Mouse (Mus musculus): ENCODE measurements around the gene Nrm.

The Nrm gene

GRCm38 (mm10) chr17:35866281-35866831, 5.2 kb downstream of the Nrm start:
- in situ Hi-C loops (cut with MboI, MseI) = no loop called here

- in situ Hi-C loops (cut with MboI, MseI) = no loop called here
These were observed 6.1 kb downstream of the Nrm start for GRCm38 (mm10) chr17:35866911-35867890.

GRCm38 (mm10) chr17:35868165-35868820, 7.2 kb downstream of the Nrm start:
- in situ Hi-C loops (cut with MboI, MseI) = no loop called here

- in situ Hi-C loops (cut with MboI, MseI) = no loop called here
These were observed 7.8 kb downstream of the Nrm start for GRCm38 (mm10) chr17:35868961-35869345.

- in situ Hi-C loops (cut with MboI, MseI) = loop anchor here (5.0 to 10.0 kb wide), 3 partner anchors 32 to 1845 kb away; partner anchors contain the start of genes H2-Ke6, Ring1 and Tubb5
These were observed 8.4 kb downstream of the Nrm start for GRCm38 (mm10) chr17:35869346-35870067.

- in situ Hi-C loops (cut with MboI, MseI) = loop anchor here (5.0 to 10.0 kb wide), 3 partner anchors 33 to 1846 kb away; partner anchors contain the start of genes H2-Ke6, Ring1 and Tubb5
These were observed 9.2 kb downstream of the Nrm start for GRCm38 (mm10) chr17:35870151-35870883.

GRCm38 (mm10) chr17:35870884-35871696, 10.0 kb downstream of the Nrm start:
- in situ Hi-C loops (cut with MboI, MseI) = loop anchor here (5.0 to 10.0 kb wide), 3 partner anchors 34 to 1846 kb away; partner anchors contain the start of genes H2-Ke6, Ring1 and Tubb5

- in situ Hi-C loops (cut with MboI, MseI) = loop anchor here (5.0 to 10.0 kb wide), 3 partner anchors 37 to 1849 kb away; partner anchors contain the start of genes H2-Ke6, Ring1 and Tubb5
These were observed 12.8 kb downstream of the Nrm start for GRCm38 (mm10) chr17:35873774-35874519.

- in situ Hi-C loops (cut with MboI, MseI) = loop anchor here (5.0 to 10.0 kb wide), 3 partner anchors 37 to 1850 kb away; partner anchors contain the start of genes H2-Ke6, Ring1 and Tubb5
These were observed 13.6 kb downstream of the Nrm start for GRCm38 (mm10) chr17:35874721-35875120.

- in situ Hi-C loops (cut with MboI, MseI) = loop anchor here (10.0 kb wide), 1 partner anchor 1855 kb away; the partner anchor contains the start of genes H2-Ke6 and Ring1
These were observed 18.3 kb downstream of the Nrm start, which contains the start of gene Dhx16 for GRCm38 (mm10) chr17:35879245-35880057. Dhx16 (plus strand) TSS chr17:35879819.

- in situ Hi-C loops (cut with MboI, MseI) = no loop called here
These were observed 21.8 kb downstream of the Nrm start for GRCm38 (mm10) chr17:35882924-35883323.

GRCm38 (mm10) chr17:35883777-35884176, 22.7 kb downstream of the Nrm start:
- in situ Hi-C loops (cut with MboI, MseI) = no loop called here

GRCm38 (mm10) chr17:35887725-35888124, 26.6 kb downstream of the Nrm start:
- in situ Hi-C loops (cut with MboI, MseI) = no loop called here

- in situ Hi-C loops (cut with MboI, MseI) = loop anchor here (10.0 kb wide), 1 partner anchor 52 kb away; the partner anchor contains the start of gene Mdc1
These were observed 35.9 kb downstream of the Nrm start, which contains the start of gene 2310061I04Rik for GRCm38 (mm10) chr17:35896781-35897643. 2310061I04Rik (minus strand) TSS chr17:35897431.

- in situ Hi-C loops (cut with MboI, MseI) = loop anchor here (10.0 kb wide), 1 partner anchor 53 kb away; the partner anchor contains the start of gene Mdc1
These were observed 36.8 kb downstream of the Nrm start for GRCm38 (mm10) chr17:35897644-35898573.
